Mouse (Mus musculus): ENCODE measurements around the gene Ncbp1. TPM values are rescaled to one million over a fixed set of nuclear protein-coding genes. Genes with fewer than 3 reads are reported as not detected.
"Not testable (repeated sequence)": the region's sequence is repeated elsewhere in the genome, so short reads cannot be mapped to it uniquely, and the experiment has no call there.

Gene Ncbp1
- polyA plus RNA-seq, 1 experiment from 2014 or later: 27.7 TPM

GRCm38 (mm10) chr4:46164027-46164426 lies 25.6 kb downstream of the Ncbp1 start:
- WGBS (ENCODE audit: missing documents): 43% methylated on average over 2 of the region's 2 CpGs
- Histone ChIP-seq H3K27ac (no peak overlapping the region), H3K36me3 (ENCODE audit: inconsistent target) (peaks cover 63% of the 10 kb centered on the region), H3K79me2 (ENCODE audit: inconsistent target) (no peaks in the 10 kb centered on the region), H3K4me3 (ENCODE audit: inconsistent target) (no peak overlapping the region)

GRCm38 (mm10) chr4:46165831-46166230 lies 27.4 kb downstream of the Ncbp1 start:
- Histone ChIP-seq H3K79me2 (ENCODE audit: inconsistent target) (no peaks in the 10 kb centered on the region), H3K36me3 (ENCODE audit: inconsistent target) (peaks cover 64% of the 10 kb centered on the region), H3K27ac (no peak overlapping the region), H3K4me3 (ENCODE audit: inconsistent target) (no peak overlapping the region)
- 92% methylated on average over 5 of the region's 5 CpGs for WGBS (ENCODE audit: missing documents)

- H3K79me2 ChIP-seq (ENCODE audit: inconsistent target): no peaks in the 10 kb centered on the region
- WGBS (ENCODE audit: missing documents): 57% methylated on average over 7 of the region's 7 CpGs
- H3K27ac ChIP-seq: no peak overlapping the region
- H3K4me3 ChIP-seq (ENCODE audit: inconsistent target): no peak overlapping the region
- peaks cover 95% of the 10 kb centered on the region for H3K36me3 ChIP-seq (ENCODE audit: inconsistent target)
Observed at GRCm38 (mm10) chr4:46171761-46172160, 33.3 kb downstream of the Ncbp1 start.

- peaks cover 91% of the 10 kb centered on the region for H3K36me3 ChIP-seq (ENCODE audit: inconsistent target)
- 86% methylated on average over 4 of the region's 4 CpGs for WGBS (ENCODE audit: missing documents)
- no peaks in the 10 kb centered on the region for H3K79me2 ChIP-seq (ENCODE audit: inconsistent target)
- no peak overlapping the region for H3K27ac ChIP-seq
- H3K4me3 ChIP-seq (ENCODE audit: inconsistent target): no peak overlapping the region
Observed at GRCm38 (mm10) chr4:46176313-46176712, 37.9 kb downstream of the Ncbp1 start.

GRCm38 (mm10) chr4:46177018-46177417 lies 38.6 kb downstream of the Ncbp1 start:
- H3K4me3 ChIP-seq (ENCODE audit: inconsistent target): no peak overlapping the region
- H3K27ac ChIP-seq: no peak overlapping the region
- peaks cover 91% of the 10 kb centered on the region for H3K36me3 ChIP-seq (ENCODE audit: inconsistent target)
- WGBS (ENCODE audit: missing documents): 95% methylated on average over 5 of the region's 5 CpGs
- no peaks in the 10 kb centered on the region for H3K79me2 ChIP-seq (ENCODE audit: inconsistent target)

GRCm38 (mm10) chr4:46177496-46177895 lies 39.1 kb downstream of the Ncbp1 start:
- no peaks in the 10 kb centered on the region for H3K79me2 ChIP-seq (ENCODE audit: inconsistent target)
- H3K4me3 ChIP-seq (ENCODE audit: inconsistent target): no peak overlapping the region
- H3K36me3 ChIP-seq (ENCODE audit: inconsistent target): peaks cover 91% of the 10 kb centered on the region
- 93% methylated on average over 7 of the region's 7 CpGs for WGBS (ENCODE audit: missing documents)
- no peak overlapping the region for H3K27ac ChIP-seq

GRCm38 (mm10) chr4:46181168-46181567 lies 42.8 kb downstream of the Ncbp1 start:
- Histone ChIP-seq H3K27ac (no peak overlapping the region), H3K4me3 (ENCODE audit: inconsistent target) (no peak overlapping the region), H3K79me2 (ENCODE audit: inconsistent target) (no peaks in the 10 kb centered on the region), H3K36me3 (ENCODE audit: inconsistent target) (peaks cover 90% of the 10 kb centered on the region)
- WGBS (ENCODE audit: missing documents): 90% methylated on average over 6 of the region's 6 CpGs

- H3K79me2 ChIP-seq (ENCODE audit: inconsistent target): no peaks in the 10 kb centered on the region
- H3K27ac ChIP-seq: no peak overlapping the region
- no peak overlapping the region for H3K4me3 ChIP-seq (ENCODE audit: inconsistent target)
- peaks cover 80% of the 10 kb centered on the region for H3K36me3 ChIP-seq (ENCODE audit: inconsistent target)
- whole genome bisulfite sequencing (ENCODE audit: missing documents): 94% methylated on average over 7 of the region's 7 CpGs
Observed at GRCm38 (mm10) chr4:46182181-46182580, 43.8 kb downstream of the Ncbp1 start.

GRCm38 (mm10) chr4:46185423-46185822 lies 47.0 kb downstream of the Ncbp1 start:
- 93% methylated on average over 8 of the region's 8 CpGs for WGBS (ENCODE audit: missing documents)
- no peak overlapping the region for H3K27ac ChIP-seq
- H3K79me2 ChIP-seq (ENCODE audit: inconsistent target): no peaks in the 10 kb centered on the region; the same call in 1 of the 2 replicates
- H3K36me3 ChIP-seq (ENCODE audit: inconsistent target): peaks cover 82% of the 10 kb centered on the region
- no peak overlapping the region for H3K4me3 ChIP-seq (ENCODE audit: inconsistent target)

GRCm38 (mm10) chr4:46185890-46186289 lies 47.5 kb downstream of the Ncbp1 start:
- no peak overlapping the region for H3K27ac ChIP-seq
- no peaks in the 10 kb centered on the region; the same call in 1 of the 2 replicates for H3K79me2 ChIP-seq (ENCODE audit: inconsistent target)
- no peak overlapping the region for H3K4me3 ChIP-seq (ENCODE audit: inconsistent target)
- 91% methylated on average over 9 of the region's 9 CpGs for WGBS (ENCODE audit: missing documents)
- peaks cover 83% of the 10 kb centered on the region for H3K36me3 ChIP-seq (ENCODE audit: inconsistent target)

- H3K4me3 ChIP-seq (ENCODE audit: inconsistent target): no peak overlapping the region
- no peaks in the 10 kb centered on the region; the same call in 1 of the 2 replicates for H3K79me2 ChIP-seq (ENCODE audit: inconsistent target)
- peaks cover 82% of the 10 kb centered on the region for H3K36me3 ChIP-seq (ENCODE audit: inconsistent target)
- 81% methylated on average over 3 of the region's 3 CpGs for WGBS (ENCODE audit: missing documents)
- H3K27ac ChIP-seq: no peak overlapping the region
Observed at GRCm38 (mm10) chr4:46186466-46186865, 48.1 kb downstream of the Ncbp1 start.

GRCm38 (mm10) chr4:46192011-46192410 lies 53.6 kb downstream of the Ncbp1 start:
- H3K27ac ChIP-seq; H3K4me3 ChIP-seq (ENCODE audit: inconsistent target): not testable (repeated sequence)
- Histone ChIP-seq H3K36me3 (ENCODE audit: inconsistent target) (peaks cover 37% of the 10 kb centered on the region), H3K79me2 (ENCODE audit: inconsistent target) (peaks cover 29% of the 10 kb centered on the region; the same call in 1 of the 2 replicates)

- Histone ChIP-seq H3K27ac (no peak within 1 kb of the TSS), H3K79me2 (ENCODE audit: inconsistent target) (peaks cover 29% of the 10 kb centered on the region; the same call in 1 of the 2 replicates), H3K36me3 (ENCODE audit: inconsistent target) (peaks cover 5% of the 10 kb centered on the region), H3K4me3 (ENCODE audit: inconsistent target) (peak within 1 kb of the TSS; percentile 59)
- 2% methylated on average over 65 of the region's 70 CpGs for WGBS (ENCODE audit: missing documents)
Observed at GRCm38 (mm10) chr4:46195781-46196487, 57.5 kb downstream of the Ncbp1 start, which contains the start of gene Xpa. Xpa (minus strand) TSS chr4:46196311.

- no peak overlapping the region for H3K27ac ChIP-seq
- WGBS (ENCODE audit: missing documents): 49% methylated on average over 6 of the region's 6 CpGs
- H3K4me3 ChIP-seq (ENCODE audit: inconsistent target): peak overlapping the region; percentile 35
- peaks cover 29% of the 10 kb centered on the region; the same call in 1 of the 2 replicates for H3K79me2 ChIP-seq (ENCODE audit: inconsistent target)
- H3K36me3 ChIP-seq (ENCODE audit: inconsistent target): no peaks in the 10 kb centered on the region
Observed at GRCm38 (mm10) chr4:46196513-46196912, 58.1 kb downstream of the Ncbp1 start.

GRCm38 (mm10) chr4:46198064-46198463 lies 59.7 kb downstream of the Ncbp1 start:
- no peak overlapping the region for H3K4me3 ChIP-seq (ENCODE audit: inconsistent target)
- no peaks in the 10 kb centered on the region for H3K36me3 ChIP-seq (ENCODE audit: inconsistent target)
- no peak overlapping the region for H3K27ac ChIP-seq
- 88% methylated on average over 5 of the region's 5 CpGs for whole genome bisulfite sequencing (ENCODE audit: missing documents)
- H3K79me2 ChIP-seq (ENCODE audit: inconsistent target): peaks cover 27% of the 10 kb centered on the region; the same call in 1 of the 2 replicates

Measured in macrophage (primary cell).